Mouse (Mus musculus) lung, postnatal 0 days (tissue): ENCODE measurements around the gene Sept1.

Experiments
- CTCF ChIP-seq: IDR thresholded peaks from 2 replicates; pipeline ENCODE4 v1.5.1; 2016; ENCODE audit warnings: antibody characterized with exemption, mild to moderate bottlenecking
- EP300 ChIP-seq: IDR thresholded peaks from 2 replicates; pipeline ENCODE4 v1.6.1; 2016; ENCODE audit warnings: antibody characterized with exemption, mild to moderate bottlenecking, control low read depth

GRCm38 (mm10) chr7:127217901-127218642, 14.9 kb downstream of the Sept1 start:
- TF ChIP-seq EP300 (no peak), CTCF (no peak)
